Mouse (Mus musculus): ENCODE measurements around the gene Gtpbp3.
A peak's percentile ranks its signal among the peaks of the same experiment; 100 is the strongest.

- TF ChIP-seq POLR2A (IDR thresholded peaks at IDR 0.05; ENCODE audit: insufficient read depth, low read depth, low read length) (peak; percentile 68), CTCF (IDR thresholded peaks at IDR 0.05) (no peak), EP300 (IDR thresholded peaks at IDR 0.05; ENCODE audit: insufficient read depth, low read depth, low read length) (0 out of 2 replicates have a peak, but pooled peaks have one; percentile 34)
Measured at GRCm38 (mm10) chr8:71463188-71464033, 24.5 kb upstream of the Gtpbp3 start, which contains the start of gene Abhd8.
